Mouse (Mus musculus) midbrain, postnatal 0 days (tissue): ENCODE results near the gene Zfyve1. TPM values are rescaled to one million over a fixed set of nuclear protein-coding genes. Genes with fewer than 3 reads are reported as not detected.

Experiments
- ATAC-seq: fragments of 200-750 bp; cut with Nextera tagmentation; 2 replicates; pipeline ENCODE4 v1.8.0; 2017; ENCODE audit warnings: moderate number of reproducible peaks, mild to moderate bottlenecking, moderate TSS enrichment, moderate library complexity; ENCODE audit not compliant: low FRiP score
- DNase-seq: peaks from one replicate; pipeline ENCODE4 v3.0.0-alpha.2; 2015; ENCODE audit warnings: low spot score
- H3K27ac ChIP-seq: fragments of 300-500 bp; sonication (generic); 2 replicates; pipeline ENCODE4 v1.5.1; 2014; ENCODE audit warnings: low read depth, mild to moderate bottlenecking, low read length, mixed read lengths
- H3K27me3 ChIP-seq: fragments of 300-500 bp; sonication (generic); 2 replicates; pipeline ENCODE4 v1.6.1; 2014; ENCODE audit warnings: low read length, control low read depth, mixed read lengths; ENCODE audit not compliant: insufficient read depth
- H3K36me3 ChIP-seq: fragments of 300-500 bp; sonication (generic); 2 replicates; pipeline ENCODE4 v1.6.1; 2014; ENCODE audit warnings: low read length, control low read depth, mixed read lengths; ENCODE audit not compliant: insufficient read depth
- H3K4me1 ChIP-seq: fragments of 300-500 bp; sonication (generic); 2 replicates; pipeline ENCODE4 v1.6.1; 2014; ENCODE audit warnings: mild to moderate bottlenecking, control low read depth, antibody characterized with exemption, low read length, mixed read lengths; ENCODE audit not compliant: insufficient read depth
- H3K4me2 ChIP-seq: fragments of 300-500 bp; sonication (generic); 2 replicates; pipeline ENCODE4 v1.6.1; 2014; ENCODE audit warnings: low read depth, mild to moderate bottlenecking, low read length, mixed read lengths; ENCODE audit not compliant: poor library complexity, severe bottlenecking
- H3K4me3 ChIP-seq: fragments of 300-500 bp; sonication (generic); 2 replicates; pipeline ENCODE4 v1.5.1; 2014; ENCODE audit warnings: low read depth, mild to moderate bottlenecking, low read length, moderate library complexity
- H3K9ac ChIP-seq: fragments of 300-500 bp; sonication (generic); replicated peaks from 2 replicates; pipeline ENCODE4 v1.6.1; 2014; ENCODE audit warnings: mild to moderate bottlenecking, low read length, moderate library complexity, mixed read lengths; ENCODE audit not compliant: poor library complexity, severe bottlenecking
- H3K9me3 ChIP-seq: fragments of 300-500 bp; sonication (generic); 2 replicates; pipeline ENCODE4 v1.6.1; 2016; ENCODE audit warnings: low read length, control low read depth
- CTCF ChIP-seq: IDR thresholded peaks from 2 replicates; pipeline ENCODE4 v1.5.1; 2016; ENCODE audit warnings: antibody characterized with exemption, mild to moderate bottlenecking
- WGBS: fragments of 180-500 bp; shearing (Covaris S2); extraction: QIAGEN DNeasy Blood & Tissue Kit; methylation state at CpG from one replicate; pipeline ENCODE4 v1.1.7; 2014; 5-methylcytosine and 5-hydroxymethylcytosine counted together
- polyA plus RNA-seq: library from polyadenylated mRNA; unstranded; fragments of >200 nt; fragmentation: Nextera tagmentation; extraction: Ambion mirVana; gene quantifications from 2 replicates; pipeline ENCODE4 v1.2.1, GENCODE M21; 2015
- total RNA-seq: library from RNA; depleted of rRNA; stranded (reverse); fragments of >200 nt; gene quantifications from 2 replicates; pipeline ENCODE4 v1.2.3, GENCODE M21; 2014

Gene Zfyve1
- total and polyA plus RNA-seq, 2 experiments from 2014 or later, result 12.9 to 35.7 TPM

GRCm38 (mm10) chr12:83525822-83526544 is 71.0 kb downstream of the Zfyve1 start:
- H3K4me2 ChIP-seq, result no peak overlapping the region
- no peak overlapping the region for H3K9ac ChIP-seq
- 85% methylated on average over 18 of the region's 18 CpGs for WGBS
- H3K9me3 ChIP-seq, result no peaks in the 10 kb centered on the region
- no peaks in the 10 kb centered on the region for H3K27me3 ChIP-seq
- no peak overlapping the region for H3K4me3 ChIP-seq
- peaks cover 2% of the 10 kb centered on the region; the same call in 1 of the 2 replicates for H3K4me1 ChIP-seq
- H3K36me3 ChIP-seq, result peaks cover 6% of the 10 kb centered on the region; the same call in 1 of the 2 replicates
- no peak for TF ChIP-seq CTCF
- no peak for DNase-seq
- ATAC-seq, result no peak
- H3K27ac ChIP-seq, result no peak overlapping the region

- 80% methylated on average over 5 of the region's 5 CpGs for WGBS
- 0 out of 2 replicates have a peak, but pooled peaks have one; percentile 2 for TF ChIP-seq CTCF
- Histone ChIP-seq H3K9ac (no peak overlapping the region), H3K27me3 (no peaks in the 10 kb centered on the region), H3K4me3 (no peak overlapping the region), H3K27ac (no peak overlapping the region), H3K4me1 (peaks cover 2% of the 10 kb centered on the region; the same call in 1 of the 2 replicates), H3K9me3 (no peaks in the 10 kb centered on the region), H3K36me3 (peaks cover 6% of the 10 kb centered on the region; the same call in 1 of the 2 replicates), H3K4me2 (no peak overlapping the region)
- DNase-seq (no peak), ATAC-seq (no peak)
These were observed 72.7 kb downstream of the Zfyve1 start for GRCm38 (mm10) chr12:83524329-83524728.

GRCm38 (mm10) chr12:83523892-83524291 is 73.1 kb downstream of the Zfyve1 start:
- Histone ChIP-seq H3K4me1 (peaks cover 2% of the 10 kb centered on the region; the same call in 1 of the 2 replicates), H3K36me3 (peaks cover 6% of the 10 kb centered on the region; the same call in 1 of the 2 replicates), H3K9me3 (no peaks in the 10 kb centered on the region), H3K27ac (no peak overlapping the region), H3K9ac (no peak overlapping the region), H3K4me2 (no peak overlapping the region), H3K27me3 (no peaks in the 10 kb centered on the region), H3K4me3 (no peak overlapping the region)
- DNase-seq (no peak), ATAC-seq (no peak)
- WGBS, result 81% methylated on average over 4 of the region's 4 CpGs
- no peak for TF ChIP-seq CTCF

GRCm38 (mm10) chr12:83523056-83523455 is 74.0 kb downstream of the Zfyve1 start:
- no peak overlapping the region for H3K9ac ChIP-seq
- 89% methylated on average over 6 of the region's 6 CpGs for WGBS
- DNase-seq, result no peak
- H3K27ac ChIP-seq, result no peak overlapping the region
- H3K4me3 ChIP-seq, result no peak overlapping the region
- H3K4me1 ChIP-seq, result peaks cover 2% of the 10 kb centered on the region; the same call in 1 of the 2 replicates
- H3K4me2 ChIP-seq, result no peak overlapping the region
- TF ChIP-seq CTCF, result no peak
- peaks cover 6% of the 10 kb centered on the region; the same call in 1 of the 2 replicates for H3K36me3 ChIP-seq
- no peaks in the 10 kb centered on the region for H3K9me3 ChIP-seq
- no peaks in the 10 kb centered on the region for H3K27me3 ChIP-seq
- ATAC-seq, result no peak

- H3K36me3 ChIP-seq, result peaks cover 2% of the 10 kb centered on the region; the same call in 1 of the 2 replicates
- peak overlapping the region; percentile 74 for H3K9ac ChIP-seq
- TF ChIP-seq CTCF, result no peak
- whole genome bisulfite sequencing, result 47% methylated on average over 8 of the region's 8 CpGs
- H3K4me3 ChIP-seq, result peak overlapping the region; percentile 61
- H3K4me1 ChIP-seq, result peaks cover 2% of the 10 kb centered on the region; the same call in 1 of the 2 replicates
- no peak overlapping the region for H3K27ac ChIP-seq
- no peaks in the 10 kb centered on the region for H3K27me3 ChIP-seq
- DNase-seq, result no peak
- no peaks in the 10 kb centered on the region for H3K9me3 ChIP-seq
- ATAC-seq, result no peak
- H3K4me2 ChIP-seq, result peak overlapping the region; percentile 57
These were observed 75.9 kb downstream of the Zfyve1 start for GRCm38 (mm10) chr12:83521083-83521482.

- H3K36me3 ChIP-seq, result no peaks in the 10 kb centered on the region
- H3K27me3 ChIP-seq, result no peaks in the 10 kb centered on the region
- peaks cover 2% of the 10 kb centered on the region; the same call in 1 of the 2 replicates for H3K4me1 ChIP-seq
- ATAC-seq (peak; percentile 99), DNase-seq (peak; percentile 98)
- peak within 1 kb of the TSS; percentile 55 for H3K27ac ChIP-seq
- peak within 1 kb of the TSS; percentile 57 for H3K4me2 ChIP-seq
- WGBS, result under 1% methylated on average over 32 of the region's 32 CpGs
- H3K4me3 ChIP-seq, result peak within 1 kb of the TSS; percentile 61
- H3K9ac ChIP-seq, result peak within 1 kb of the TSS; percentile 74
- TF ChIP-seq CTCF, result peak; percentile 51
- H3K9me3 ChIP-seq, result no peaks in the 10 kb centered on the region
These were observed 76.6 kb downstream of the Zfyve1 start, which contains the start of gene Dcaf4 for GRCm38 (mm10) chr12:83520311-83520890. Gene Dcaf4 (plus strand): TSS chr12:83520466.
